Mouse (Mus musculus): ENCODE measurements around the gene Tex26. TPM values are rescaled to one million over a fixed set of nuclear protein-coding genes. Genes with fewer than 3 reads are reported as not detected.
A peak's percentile ranks its signal among the peaks of the same experiment; 100 is the strongest.

Gene Tex26
- polyA plus RNA-seq, 1 experiment from 2014 or later: 0.13 TPM

DNA sequence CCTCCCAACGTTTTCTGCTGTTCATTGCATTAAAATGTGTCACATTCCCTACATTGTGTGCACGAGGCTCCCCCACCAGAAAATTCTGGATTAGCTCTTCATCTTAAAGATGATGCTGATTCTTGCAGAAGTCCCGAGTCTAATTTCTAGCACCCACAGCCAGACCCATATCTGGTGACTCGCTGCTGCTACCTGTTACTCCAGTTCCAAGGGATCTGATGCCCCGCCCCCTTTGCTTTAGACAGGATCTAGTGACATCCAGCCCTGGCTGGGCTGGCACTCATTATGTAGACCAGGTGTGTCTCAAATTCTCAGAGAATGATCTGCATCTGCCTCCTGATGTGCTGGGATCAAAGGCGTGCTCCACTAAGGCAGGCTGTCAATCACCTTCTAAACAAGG, 2.3 kb upstream of the Tex26 start:
- H3K4me3 ChIP-seq: no peak overlapping the region
- peak overlapping the region; percentile 42; the same call in 1 of the 2 replicates for H3K4me2 ChIP-seq
- H3K9ac ChIP-seq: no peak overlapping the region
- 49% methylated on average over 6 of the region's 6 CpGs for WGBS (ENCODE audit: insufficient replicate concordance)
- peak overlapping the region; percentile 53; the same call in 1 of the 2 replicates for H3K27ac ChIP-seq
- no peaks in the 10 kb centered on the region for H3K36me3 ChIP-seq
- no peak for ATAC-seq
- H3K9me3 ChIP-seq (replicated peaks): no peaks in the 10 kb centered on the region
- peaks cover 11% of the 10 kb centered on the region; the same call in 1 of the 2 replicates for H3K27me3 ChIP-seq (replicated peaks)
- peaks cover 66% of the 10 kb centered on the region for H3K4me1 ChIP-seq

- no peaks in the 10 kb centered on the region for H3K9me3 ChIP-seq (replicated peaks)
- H3K4me2 ChIP-seq: peak overlapping the region; percentile 84
- H3K27me3 ChIP-seq (replicated peaks): peaks cover 11% of the 10 kb centered on the region; the same call in 1 of the 2 replicates
- peak overlapping the region; percentile 55 for H3K9ac ChIP-seq
- peak; percentile 9; the same call in 1 of the 2 replicates for ATAC-seq
- H3K36me3 ChIP-seq: no peaks in the 10 kb centered on the region
- H3K27ac ChIP-seq: 0 out of 2 replicates have a peak overlapping the region, but pooled peaks have one; percentile 47
- H3K4me1 ChIP-seq: peaks cover 51% of the 10 kb centered on the region
- peak overlapping the region; percentile 51 for H3K4me3 ChIP-seq
- 2% methylated on average over 18 of the region's 18 CpGs for WGBS (ENCODE audit: insufficient replicate concordance)
Measured at GRCm38 (mm10) chr5:149440180-149440573, 717 bp downstream of the Tex26 start.

GRCm38 (mm10) chr5:149441646-149442276, 2.3 kb downstream of the Tex26 start:
- WGBS (ENCODE audit: insufficient replicate concordance): 61% methylated on average over 14 of the region's 14 CpGs
- H3K4me3 ChIP-seq: no peak overlapping the region
- peaks cover 11% of the 10 kb centered on the region; the same call in 1 of the 2 replicates for H3K27me3 ChIP-seq (replicated peaks)
- no peaks in the 10 kb centered on the region for H3K9me3 ChIP-seq (replicated peaks)
- peaks cover 35% of the 10 kb centered on the region for H3K4me1 ChIP-seq
- no peaks in the 10 kb centered on the region for H3K36me3 ChIP-seq
- H3K27ac ChIP-seq: no peak overlapping the region
- no peak overlapping the region for H3K4me2 ChIP-seq
- no peak overlapping the region for H3K9ac ChIP-seq
- no peak for ATAC-seq

DNA sequence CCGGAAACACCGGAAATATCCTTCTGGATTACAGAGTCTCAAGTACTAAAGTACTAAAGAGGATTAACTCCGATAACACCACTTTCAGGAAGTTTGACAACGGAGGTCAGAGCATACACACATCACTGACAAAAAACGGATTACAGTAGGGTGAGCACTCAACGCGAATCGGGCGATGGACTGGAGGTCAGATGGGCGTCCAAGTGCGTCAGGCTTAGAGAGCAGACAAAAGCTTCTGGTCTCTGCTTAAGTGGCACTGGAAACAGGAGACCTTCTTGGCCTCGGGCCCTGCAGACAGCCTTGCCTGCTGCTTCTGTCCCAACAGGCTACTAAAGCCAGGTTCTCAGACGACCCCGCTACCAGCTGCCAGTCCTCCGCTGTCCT, 2.8 kb downstream of the Tex26 start:
- no peak for ATAC-seq
- 70% methylated on average over 15 of the region's 15 CpGs for WGBS (ENCODE audit: insufficient replicate concordance)
- H3K27me3 ChIP-seq (replicated peaks): peaks cover 11% of the 10 kb centered on the region; the same call in 1 of the 2 replicates
- no peaks in the 10 kb centered on the region for H3K9me3 ChIP-seq (replicated peaks)
- H3K9ac ChIP-seq: no peak overlapping the region
- H3K27ac ChIP-seq: no peak overlapping the region
- peaks cover 31% of the 10 kb centered on the region for H3K4me1 ChIP-seq
- no peak overlapping the region for H3K4me2 ChIP-seq
- no peaks in the 10 kb centered on the region for H3K36me3 ChIP-seq
- no peak overlapping the region for H3K4me3 ChIP-seq

- no peak for ATAC-seq
- 78% methylated on average over 4 of the region's 4 CpGs for WGBS (ENCODE audit: insufficient replicate concordance)
- Histone ChIP-seq H3K9me3 (replicated peaks) (peaks cover 6% of the 10 kb centered on the region; the same call in 1 of the 2 replicates), H3K27ac (no peak overlapping the region), H3K4me1 (peaks cover 16% of the 10 kb centered on the region), H3K9ac (no peak overlapping the region), H3K4me3 (no peak overlapping the region), H3K4me2 (no peak overlapping the region), H3K27me3 (replicated peaks) (peaks cover 11% of the 10 kb centered on the region; the same call in 1 of the 2 replicates), H3K36me3 (no peaks in the 10 kb centered on the region)
Measured at GRCm38 (mm10) chr5:149444451-149444850, 5.0 kb downstream of the Tex26 start.

DNA sequence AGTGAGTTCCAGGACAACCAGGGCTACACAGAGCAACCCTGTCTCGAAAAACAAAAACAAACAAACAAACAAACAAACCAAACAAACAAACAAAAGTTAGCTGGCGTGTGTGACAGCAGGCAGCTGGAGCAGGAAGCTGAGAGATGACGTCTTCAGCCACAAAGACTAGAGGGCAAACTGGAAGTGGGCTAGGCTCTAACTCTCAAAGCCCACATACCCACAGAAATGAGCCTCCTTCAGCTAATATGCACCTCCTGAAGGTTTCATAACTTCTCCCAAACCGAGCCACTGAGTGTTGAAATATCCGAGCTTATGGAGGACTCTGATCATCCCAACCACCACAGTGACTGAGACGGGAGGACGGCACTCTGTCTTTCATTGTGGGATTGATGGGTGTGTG, 7.0 kb downstream of the Tex26 start:
- Histone ChIP-seq H3K4me3 (no peak overlapping the region), H3K4me1 (no peaks in the 10 kb centered on the region), H3K9me3 (replicated peaks) (peaks cover 6% of the 10 kb centered on the region; the same call in 1 of the 2 replicates), H3K27ac (no peak overlapping the region), H3K9ac (no peak overlapping the region), H3K4me2 (no peak overlapping the region), H3K27me3 (replicated peaks) (0 out of 2 replicates have a peak, but pooled peaks cover 4% of the 10 kb centered on the region), H3K36me3 (no peaks in the 10 kb centered on the region)
- no peak for ATAC-seq
- 61% methylated on average over 7 of the region's 7 CpGs for WGBS (ENCODE audit: insufficient replicate concordance)

DNA sequence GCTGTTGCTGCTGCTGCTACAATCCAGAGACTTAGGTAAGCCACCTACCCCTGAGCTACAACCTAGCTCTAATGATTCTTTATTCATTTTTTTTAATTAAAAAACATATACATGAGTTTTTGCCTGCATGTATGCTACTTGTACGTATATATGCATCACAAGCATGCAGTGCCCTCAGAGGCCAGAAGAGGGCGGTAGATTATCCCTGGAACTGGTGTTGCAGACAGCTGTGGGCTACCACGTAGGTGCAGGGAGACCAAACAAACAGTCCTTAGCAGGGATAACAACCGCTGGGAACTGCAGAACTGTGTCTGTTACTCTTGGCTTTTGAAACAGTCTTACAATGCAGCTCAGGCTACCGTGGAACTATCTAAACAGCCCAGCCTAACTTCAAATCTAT, 8.3 kb downstream of the Tex26 start:
- Histone ChIP-seq H3K9me3 (replicated peaks) (peaks cover 6% of the 10 kb centered on the region; the same call in 1 of the 2 replicates), H3K9ac (no peak overlapping the region), H3K4me1 (no peaks in the 10 kb centered on the region), H3K4me2 (no peak overlapping the region), H3K27ac (no peak overlapping the region), H3K4me3 (no peak overlapping the region), H3K36me3 (no peaks in the 10 kb centered on the region), H3K27me3 (replicated peaks) (no peaks in the 10 kb centered on the region)
- 79% methylated on average over 5 of the region's 5 CpGs for WGBS (ENCODE audit: insufficient replicate concordance)
- no peak for ATAC-seq

GRCm38 (mm10) chr5:149449406-149449805, 9.9 kb downstream of the Tex26 start:
- WGBS (ENCODE audit: insufficient replicate concordance): 79% methylated on average over 7 of the region's 7 CpGs
- no peak overlapping the region for H3K9ac ChIP-seq

DNA sequence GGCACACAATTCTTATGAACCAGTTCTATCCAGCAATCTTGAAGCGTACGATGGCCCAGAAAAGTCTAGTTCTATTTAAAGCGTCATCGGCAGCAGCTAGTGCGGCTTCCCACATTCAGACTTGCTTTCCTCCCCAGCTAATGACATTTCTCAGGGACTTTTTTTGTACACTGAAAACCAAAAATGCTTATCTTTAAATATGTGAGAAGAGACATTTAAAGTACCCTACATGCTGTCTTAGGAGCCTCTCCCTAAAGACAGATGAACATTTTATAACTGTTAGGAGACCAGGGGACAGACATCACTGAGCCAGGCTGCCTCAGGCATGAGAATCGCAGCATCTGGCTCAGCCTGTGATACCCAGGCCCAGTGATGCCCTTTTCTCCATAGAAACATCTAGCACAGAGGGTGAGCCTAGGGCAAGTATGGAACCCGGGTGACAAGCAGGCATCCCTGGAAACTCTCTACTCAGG, 11.8 kb downstream of the Tex26 start:
- no peaks in the 10 kb centered on the region for H3K4me1 ChIP-seq
- 72% methylated on average over 7 of the region's 7 CpGs for WGBS (ENCODE audit: insufficient replicate concordance)

More at GRCm38 (mm10) chr5:149449406-149449805, 9.9 kb downstream of the Tex26 start:
- H3K36me3 ChIP-seq: no peaks in the 10 kb centered on the region
- ATAC-seq: no peak
- no peak overlapping the region for H3K4me3 ChIP-seq
- H3K27me3 ChIP-seq (replicated peaks): no peaks in the 10 kb centered on the region
- no peaks in the 10 kb centered on the region for H3K4me1 ChIP-seq
- H3K9me3 ChIP-seq (replicated peaks): peaks cover 6% of the 10 kb centered on the region; the same call in 1 of the 2 replicates
- H3K27ac ChIP-seq: no peak overlapping the region
- H3K4me2 ChIP-seq: no peak overlapping the region

DNA sequence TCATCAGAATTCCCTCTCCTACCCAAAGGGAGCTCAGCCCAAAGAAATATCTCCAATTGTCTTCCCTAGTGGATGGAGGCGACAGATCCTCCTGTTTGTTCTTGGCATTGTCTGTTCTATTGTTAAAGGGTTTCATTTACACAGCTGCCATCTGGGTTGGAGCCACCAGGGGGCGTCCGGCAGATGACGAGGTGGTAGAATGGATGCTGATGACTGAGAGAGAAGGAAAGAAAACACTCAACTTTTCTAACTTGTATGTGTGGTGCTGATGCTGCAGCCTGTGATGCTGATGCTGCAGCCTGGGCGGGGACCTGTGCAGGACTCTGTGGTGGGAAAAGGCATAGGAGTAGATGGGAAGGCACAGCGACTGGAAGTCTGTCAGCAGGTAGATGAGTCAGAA, 14.8 kb downstream of the Tex26 start:
- 19% methylated on average over 6 of the region's 6 CpGs for WGBS (ENCODE audit: insufficient replicate concordance)
- no peaks in the 10 kb centered on the region for H3K36me3 ChIP-seq
- ATAC-seq: no peak

More for the DNA sequence above, 11.8 kb downstream of the Tex26 start:
- peaks cover 6% of the 10 kb centered on the region; the same call in 1 of the 2 replicates for H3K9me3 ChIP-seq (replicated peaks)
- H3K36me3 ChIP-seq: no peaks in the 10 kb centered on the region
- ATAC-seq: no peak
- H3K4me3 ChIP-seq: no peak overlapping the region
- no peak overlapping the region for H3K4me2 ChIP-seq
- H3K27me3 ChIP-seq (replicated peaks): no peaks in the 10 kb centered on the region
- no peak overlapping the region for H3K27ac ChIP-seq
- no peak overlapping the region for H3K9ac ChIP-seq

GRCm38 (mm10) chr5:149456544-149456943, 17.1 kb downstream of the Tex26 start:
- Histone ChIP-seq H3K27me3 (replicated peaks) (no peaks in the 10 kb centered on the region), H3K9me3 (replicated peaks) (no peaks in the 10 kb centered on the region), H3K27ac (no peak overlapping the region), H3K36me3 (no peaks in the 10 kb centered on the region), H3K9ac (no peak overlapping the region), H3K4me1 (peaks cover 6% of the 10 kb centered on the region; the same call in 1 of the 2 replicates), H3K4me2 (no peak overlapping the region), H3K4me3 (no peak overlapping the region)
- ATAC-seq: no peak
- WGBS (ENCODE audit: insufficient replicate concordance): 81% methylated on average over 7 of the region's 7 CpGs

More for the DNA sequence above, 14.8 kb downstream of the Tex26 start:
- Histone ChIP-seq H3K9me3 (replicated peaks) (no peaks in the 10 kb centered on the region), H3K4me3 (no peak overlapping the region), H3K27ac (no peak overlapping the region), H3K4me2 (no peak overlapping the region), H3K27me3 (replicated peaks) (no peaks in the 10 kb centered on the region), H3K9ac (no peak overlapping the region), H3K4me1 (peaks cover 6% of the 10 kb centered on the region; the same call in 1 of the 2 replicates)

- no peaks in the 10 kb centered on the region for H3K36me3 ChIP-seq
- H3K27ac ChIP-seq: no peak overlapping the region
- 63% methylated on average over 3 of the region's 3 CpGs for WGBS (ENCODE audit: insufficient replicate concordance)
- H3K27me3 ChIP-seq (replicated peaks): no peaks in the 10 kb centered on the region
- no peak overlapping the region for H3K9ac ChIP-seq
- peaks cover 6% of the 10 kb centered on the region; the same call in 1 of the 2 replicates for H3K4me1 ChIP-seq
- H3K4me2 ChIP-seq: no peak overlapping the region
- no peaks in the 10 kb centered on the region for H3K9me3 ChIP-seq (replicated peaks)
- ATAC-seq: no peak
- no peak overlapping the region for H3K4me3 ChIP-seq
Measured at GRCm38 (mm10) chr5:149462071-149462470, 22.6 kb downstream of the Tex26 start.
